Mouse (Mus musculus) brain, embryonic 14.5 days (tissue): ENCODE measurements around the gene Wnk2.

ENCODE experiments used
- CTCF ChIP-seq: fragments of 200-500 bp; IDR thresholded peaks from 2 replicates; pipeline ENCODE4 v1.5.1; 2012; ENCODE audit warnings: inconsistent platforms, mild to moderate bottlenecking, moderate library complexity, borderline replicate concordance; ENCODE audit not compliant: insufficient read depth, insufficient read length; ENCODE audit errors: extremely low read depth
- POLR2A ChIP-seq: fragments of 200-500 bp; IDR thresholded peaks from 2 replicates; pipeline ENCODE4 v1.6.1; 2012; ENCODE audit warnings: mild to moderate bottlenecking, inconsistent platforms, borderline replicate concordance; ENCODE audit not compliant: poor library complexity, insufficient read depth, insufficient read length, severe bottlenecking; ENCODE audit errors: extremely low read depth

- TF ChIP-seq CTCF = no peak
- no peak for TF ChIP-seq POLR2A
Measured at GRCm38 (mm10) chr13:49127844-49128631, 19.8 kb downstream of the Wnk2 start.
